Mouse (Mus musculus) inflammation-experienced regulatory T-cells, adult 6 months (primary cell): ENCODE data around the gene Nts. TPM values are rescaled to one million over a fixed set of nuclear protein-coding genes. Genes with fewer than 3 reads are reported as not detected.
"Not testable (repeated sequence)": the region's sequence is repeated elsewhere in the genome, so short reads cannot be mapped to it uniquely, and the experiment has no call there.

Source experiments
- ATAC-seq: one replicate; pipeline ENCODE4 v1.8.0; 2017
- polyA plus RNA-seq, 3 experiments: library from polyadenylated mRNA; unstranded; fragments of 100-300 nt; shearing (Covaris generic); gene quantifications; one replicate each; pipeline ENCODE4 v1.2.1; 2017

Gene Nts
- polyA plus RNA-seq, result not detected

- ATAC-seq, result no peak
Measured at GRCm38 (mm10) chr10:102490386-102490785, at the start of gene Nts. TSS of gene Nts (minus strand) at chr10:102490486.

- no peak for ATAC-seq
Measured at GRCm38 (mm10) chr10:102527901-102528300, 37.6 kb upstream of the Nts start.

- ATAC-seq, result no peak
Measured at GRCm38 (mm10) chr10:102514159-102514558, 23.9 kb upstream of the Nts start.

GRCm38 (mm10) chr10:102511807-102512461 lies 21.6 kb upstream of the Nts start, which contains the start of gene Rassf9:
TSS of gene Rassf9 (plus strand) at chr10:102512222.
- no peak for ATAC-seq

GRCm38 (mm10) chr10:102511461-102511806 lies 21.1 kb upstream of the Nts start:
- no peak for ATAC-seq

GRCm38 (mm10) chr10:102507386-102507785 lies 17.1 kb upstream of the Nts start:
- no peak for ATAC-seq

GRCm38 (mm10) chr10:102498754-102499153 lies 8.5 kb upstream of the Nts start:
- ATAC-seq, result no peak

GRCm38 (mm10) chr10:102491792-102492191 lies 1.5 kb upstream of the Nts start:
- ATAC-seq, result no peak

- no peak for ATAC-seq
Measured at GRCm38 (mm10) chr10:102469412-102469811, 20.9 kb downstream of the Nts start.

- peak; percentile 38 for ATAC-seq
Measured at GRCm38 (mm10) chr10:102451756-102452155, 38.5 kb downstream of the Nts start.

GRCm38 (mm10) chr10:102449449-102449848 lies 40.8 kb downstream of the Nts start:
- ATAC-seq, result no peak

- no peak for ATAC-seq
Measured at GRCm38 (mm10) chr10:102444912-102445556, 45.3 kb downstream of the Nts start.

- not testable (repeated sequence) for ATAC-seq
Measured at GRCm38 (mm10) chr10:102435467-102435866, 54.8 kb downstream of the Nts start.

GRCm38 (mm10) chr10:102435048-102435447 lies 55.2 kb downstream of the Nts start:
- ATAC-seq, result peak; percentile 32

Other genes with a start within 250 kb of the Nts start
- gene Rassf9, start 21.7 kb upstream of the Nts start, polyA plus RNA-seq, result under 1 TPM in 1 of 3 experiments, not detected in 2; 0.34 TPM